Mouse (Mus musculus) adrenal gland, adult 8-10 months (tissue): Measurements from ENCODE around the gene Tcl1b4. TPM values are rescaled to one million over a fixed set of nuclear protein-coding genes. Genes with fewer than 3 reads are reported as not detected.
"Not testable (repeated sequence)": the region's sequence is repeated elsewhere in the genome, so short reads cannot be mapped to it uniquely, and the experiment has no call there.

Source experiments
- DNase-seq: peaks from one replicate; pipeline ENCODE4 v3.0.0; 2022
- total RNA-seq, 4 experiments: library from RNA; stranded (reverse); gene quantifications; 2 replicates each; pipeline ENCODE4 v1.2.4; 2022

The Tcl1b4 gene
- total RNA-seq, result not detected

DNA sequence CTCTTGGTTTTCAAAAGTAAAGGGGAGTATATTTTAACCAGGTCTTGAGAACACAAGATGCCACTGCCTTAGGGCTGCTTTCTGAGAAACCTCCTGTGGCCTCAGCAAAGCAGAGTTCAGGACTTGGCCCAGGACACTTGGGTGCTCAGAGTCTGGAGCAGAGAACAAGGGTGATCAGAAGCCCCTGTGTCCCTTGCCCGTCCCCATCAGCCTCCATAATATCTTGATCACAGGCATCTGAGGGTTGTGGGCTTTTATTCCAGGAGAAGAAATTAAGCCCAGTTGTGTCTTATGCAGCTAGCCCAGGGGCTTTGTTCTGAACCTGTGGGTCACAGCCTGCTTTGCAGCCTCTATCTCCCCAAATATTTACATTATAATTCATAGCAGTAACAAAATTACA lies at the start of gene Tcl1b4:
Gene Tcl1b4, plus strand, starts transcription at position 301 of the 400 bp plus-strand sequence.
- not testable (repeated sequence) for DNase-seq

DNA sequence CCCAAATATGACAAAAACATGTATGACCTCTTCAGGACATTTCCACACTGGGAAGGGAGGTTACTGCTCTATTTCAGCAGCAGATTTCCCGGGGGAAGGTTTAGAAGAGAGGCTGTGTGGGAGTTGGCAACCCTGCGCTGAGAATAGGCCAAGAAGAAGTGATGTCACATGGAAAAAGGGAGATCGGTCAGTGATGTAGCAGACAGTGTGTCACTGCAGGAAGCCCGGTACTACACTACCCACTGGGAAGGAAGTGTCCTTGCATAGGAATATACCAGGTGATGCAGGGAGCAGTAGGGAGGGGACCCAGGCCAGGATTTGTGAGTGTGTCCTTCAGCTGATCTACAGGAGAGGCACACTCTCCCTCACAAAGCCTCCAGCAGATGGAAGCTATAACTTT lies 46.5 kb upstream of the Tcl1b4 start:
- not testable (repeated sequence) for DNase-seq

DNA sequence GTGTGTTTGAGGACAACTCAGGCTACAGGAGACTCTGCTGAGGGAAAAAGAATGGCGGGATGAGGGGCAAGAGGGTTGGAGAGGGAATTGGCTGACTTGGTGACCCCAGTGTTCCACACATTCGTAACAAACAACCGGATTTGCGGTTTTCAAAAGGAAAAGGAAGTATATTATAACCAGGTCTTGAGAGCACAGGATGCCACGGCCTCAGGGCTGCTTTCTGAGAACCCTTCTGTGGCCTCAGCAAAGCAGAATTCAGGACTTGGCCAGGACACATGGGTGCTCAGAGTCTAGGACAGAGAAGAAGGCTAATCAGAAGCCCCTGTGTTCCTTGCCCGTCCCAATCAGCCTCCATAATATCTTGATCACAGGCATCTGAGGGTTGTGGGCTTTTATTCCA lies 42.9 kb upstream of the Tcl1b4 start:
- no peak for DNase-seq

DNA sequence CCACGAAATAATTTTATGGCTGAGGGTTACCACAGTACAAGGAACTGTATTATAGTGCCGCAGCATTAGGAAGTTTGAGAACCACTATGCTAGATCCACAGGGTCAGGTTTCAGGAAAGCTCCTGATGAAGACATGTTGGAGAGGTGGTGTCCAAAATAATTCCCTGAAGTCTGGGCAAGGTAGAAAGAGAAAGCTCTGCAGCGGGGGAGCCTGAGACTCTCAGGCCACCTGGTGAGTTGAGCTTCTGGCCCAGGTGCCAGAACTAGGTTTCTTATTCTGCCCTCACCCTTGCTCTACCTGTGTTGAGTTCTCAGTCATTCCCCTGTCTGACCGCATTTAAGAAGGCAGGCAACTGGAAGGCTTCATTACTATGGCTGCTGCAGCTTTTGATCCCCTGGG lies 42.4 kb upstream of the Tcl1b4 start, which contains the start of gene Tcl1b1:
Gene Tcl1b1, plus strand, starts transcription at position 301 of the 400 bp plus-strand sequence.
- no peak for DNase-seq

DNA sequence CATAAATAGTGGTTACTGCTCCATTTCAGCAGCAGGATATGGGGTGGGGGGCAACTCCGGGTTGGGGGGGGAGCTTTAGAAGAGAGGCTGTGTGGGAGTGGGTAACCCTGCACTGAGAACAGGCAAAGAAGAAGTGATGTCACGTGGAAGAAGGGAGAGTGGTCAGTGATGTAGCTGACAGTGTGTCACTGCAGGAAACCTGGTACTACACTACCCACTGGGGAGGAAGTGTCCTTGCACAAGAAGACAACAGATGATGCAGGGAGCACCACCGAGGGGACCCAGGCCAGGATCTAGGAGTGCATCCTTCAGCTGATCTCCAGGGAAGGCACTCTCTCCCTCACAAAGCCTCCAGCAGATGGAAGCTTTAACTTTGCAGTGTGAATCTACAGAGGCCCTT lies 35.0 kb upstream of the Tcl1b4 start:
- no peak for DNase-seq

DNA sequence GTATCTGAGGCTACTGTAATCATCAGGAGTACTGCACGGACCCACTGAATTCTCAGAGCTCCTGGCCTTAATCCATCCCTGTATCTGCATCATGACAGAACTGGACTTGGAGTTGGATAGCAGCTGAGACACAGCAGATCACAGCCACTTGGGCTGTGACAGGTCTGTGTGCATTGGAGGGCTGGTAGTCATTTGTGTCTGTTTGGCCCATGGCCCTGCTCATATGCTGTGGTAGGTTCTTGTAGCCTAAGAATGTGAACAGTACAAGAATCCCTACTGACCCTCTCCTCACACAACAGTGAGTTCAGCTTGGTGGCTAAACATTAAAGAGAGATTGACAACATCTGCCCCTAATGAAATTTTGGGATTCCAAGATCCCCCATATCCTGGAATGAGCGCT lies 28.4 kb upstream of the Tcl1b4 start:
- DNase-seq, result no peak

DNA sequence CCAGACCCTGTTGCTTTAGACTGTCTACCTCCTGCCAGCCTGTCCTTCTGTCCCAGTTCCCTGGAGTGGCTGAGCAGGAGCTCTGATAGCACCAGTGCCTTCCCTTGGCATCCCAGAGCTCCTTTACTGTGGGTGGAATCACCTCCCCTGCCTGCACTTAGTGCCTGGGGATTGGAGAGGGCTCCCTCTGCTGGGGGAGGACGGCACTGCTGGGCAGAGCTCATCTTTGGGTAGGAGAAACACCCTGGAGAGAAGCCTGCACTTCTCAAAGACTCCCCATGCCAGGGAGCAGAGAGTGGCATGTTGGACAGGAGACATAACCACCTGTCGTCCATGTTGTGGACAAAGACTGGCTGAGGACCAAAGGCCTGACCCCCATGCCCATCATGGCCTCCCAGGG lies 27.4 kb upstream of the Tcl1b4 start:
- DNase-seq, result peak; percentile 54

DNA sequence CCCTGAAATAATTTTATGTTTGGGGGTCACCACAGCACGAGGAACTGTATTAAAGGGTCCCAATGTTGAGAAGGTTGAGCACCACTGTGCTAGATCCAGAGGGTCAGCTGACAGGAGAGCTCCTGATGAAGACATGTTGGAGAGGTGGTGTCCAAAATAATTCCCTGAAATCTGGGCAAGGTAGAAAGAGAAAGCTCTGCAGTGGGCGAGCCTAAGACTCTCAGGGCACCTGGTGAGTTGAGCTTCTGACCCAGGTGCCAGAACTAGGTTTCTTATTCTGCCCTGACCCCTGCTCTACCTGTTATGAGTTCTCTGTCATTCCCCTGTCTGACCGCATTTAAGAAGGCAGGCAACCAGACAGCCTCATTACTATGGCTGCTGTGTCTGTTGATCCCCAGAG lies 25.7 kb upstream of the Tcl1b4 start, which contains the start of gene Tcl1b5:
Gene Tcl1b5, plus strand, starts transcription at position 301 of the 400 bp plus-strand sequence.
- DNase-seq, result not testable (repeated sequence)

DNA sequence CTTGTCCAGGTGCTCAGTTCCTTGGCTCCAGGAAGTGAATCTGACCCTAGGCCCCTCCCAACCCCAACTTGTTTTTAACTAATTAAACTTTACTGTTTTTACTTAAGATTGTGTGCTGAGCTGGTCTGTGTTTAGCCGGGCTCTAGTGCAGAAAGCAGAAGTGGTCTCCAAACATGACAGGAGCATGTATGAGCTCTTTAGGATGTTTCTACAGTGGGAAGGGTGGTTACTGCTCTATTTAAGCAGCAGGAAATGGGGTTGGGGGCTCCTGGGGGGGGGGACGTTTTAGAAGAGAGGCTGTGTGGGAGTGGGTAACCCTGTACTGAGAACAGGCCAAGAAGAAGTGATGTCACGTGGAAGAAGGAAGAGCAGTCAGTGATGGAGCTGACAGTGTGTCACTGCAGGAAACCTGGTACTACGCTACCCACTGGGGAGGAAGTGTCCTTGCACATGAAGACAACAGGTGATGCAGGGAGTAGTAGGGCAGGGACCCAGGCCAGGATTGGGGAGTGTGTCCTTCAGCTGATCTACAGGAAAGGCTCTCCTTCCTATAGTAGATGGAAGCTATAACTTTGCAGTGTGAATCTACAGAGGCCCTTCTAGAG lies 20.6 kb upstream of the Tcl1b4 start:
- not testable (repeated sequence) for DNase-seq

DNA sequence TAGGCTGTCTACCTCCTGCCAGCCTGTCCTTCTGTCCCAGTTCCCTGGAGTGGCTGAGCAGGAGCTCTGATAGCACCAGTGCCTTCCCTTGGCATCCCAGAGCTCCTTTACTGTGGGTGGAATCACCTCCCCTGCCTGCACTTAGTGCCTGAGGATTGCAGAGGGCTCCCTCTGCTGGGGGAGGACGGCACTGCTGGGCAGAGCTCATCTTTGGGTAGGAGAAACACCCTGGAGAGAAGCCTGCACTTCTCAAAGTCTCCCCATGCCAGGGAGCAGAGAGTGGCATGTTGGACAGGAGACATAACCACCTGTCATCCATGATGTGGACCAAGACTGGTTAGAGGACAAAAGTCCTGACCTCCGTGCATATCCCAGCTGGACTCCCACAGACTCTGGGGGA lies 12.8 kb upstream of the Tcl1b4 start:
- DNase-seq, result not testable (repeated sequence)

DNA sequence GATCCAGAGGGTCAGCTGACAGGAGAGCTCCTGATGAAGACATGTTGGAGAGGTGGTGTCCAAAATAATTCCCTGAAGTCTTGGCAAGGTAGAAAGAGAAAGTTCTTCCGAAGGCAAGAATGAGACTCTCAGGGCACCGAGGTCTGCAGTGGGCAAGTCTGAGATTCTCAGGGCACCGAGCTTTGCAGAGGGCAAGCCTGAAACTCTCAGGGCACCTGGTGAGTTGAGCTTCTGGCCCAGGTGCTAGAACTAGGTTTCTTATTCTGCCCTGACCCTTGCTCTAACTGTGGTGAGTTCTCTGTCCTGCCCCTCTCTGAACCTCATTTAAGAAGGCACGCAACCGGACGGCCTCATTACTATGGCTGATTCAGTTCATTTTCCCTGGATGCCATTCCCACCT lies 11.0 kb upstream of the Tcl1b4 start, which contains the start of gene Tcl1b3:
Gene Tcl1b3, plus strand, starts transcription at position 301 of the 400 bp plus-strand sequence.
- not testable (repeated sequence) for DNase-seq

DNA sequence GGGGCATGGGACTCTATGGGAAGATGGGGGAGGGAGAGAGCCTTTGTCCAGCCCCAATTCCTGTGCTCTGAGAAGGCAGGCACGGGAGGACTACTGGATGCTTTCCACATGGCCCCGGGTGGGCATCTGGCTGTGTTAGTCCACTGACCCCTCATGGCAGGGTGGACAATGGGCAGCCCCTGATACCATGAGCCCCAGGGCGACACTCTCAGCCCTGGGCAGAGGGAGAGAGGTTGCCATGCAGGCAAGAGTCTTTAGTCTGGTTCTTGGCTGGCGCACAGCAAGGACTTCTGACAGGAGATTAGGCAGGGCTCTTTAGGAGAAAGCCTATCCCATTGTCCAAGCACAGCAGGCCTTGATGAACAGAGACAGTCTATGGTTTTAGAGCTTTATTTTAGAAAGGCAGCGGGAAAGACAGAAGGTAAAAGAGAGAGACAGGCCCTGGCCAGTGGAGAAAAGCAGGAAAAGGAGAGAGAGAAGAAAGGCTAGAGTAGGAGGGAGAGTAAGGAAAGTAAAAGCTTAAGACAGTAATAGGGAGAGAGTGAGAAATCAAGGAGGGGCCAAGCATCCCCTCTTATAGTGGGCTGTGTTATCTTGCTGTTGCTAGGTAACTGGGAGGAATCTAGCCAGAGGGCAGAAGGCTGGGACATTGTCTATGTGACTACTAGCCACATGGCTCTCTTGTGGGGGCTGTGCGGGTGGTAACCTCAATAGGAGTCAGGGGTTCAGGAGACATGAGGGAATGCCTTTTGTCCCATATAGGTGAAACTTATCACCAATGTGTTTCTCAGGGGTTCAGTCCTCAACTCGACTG lies 1.9 kb upstream of the Tcl1b4 start:
- DNase-seq, result not testable (repeated sequence)

DNA sequence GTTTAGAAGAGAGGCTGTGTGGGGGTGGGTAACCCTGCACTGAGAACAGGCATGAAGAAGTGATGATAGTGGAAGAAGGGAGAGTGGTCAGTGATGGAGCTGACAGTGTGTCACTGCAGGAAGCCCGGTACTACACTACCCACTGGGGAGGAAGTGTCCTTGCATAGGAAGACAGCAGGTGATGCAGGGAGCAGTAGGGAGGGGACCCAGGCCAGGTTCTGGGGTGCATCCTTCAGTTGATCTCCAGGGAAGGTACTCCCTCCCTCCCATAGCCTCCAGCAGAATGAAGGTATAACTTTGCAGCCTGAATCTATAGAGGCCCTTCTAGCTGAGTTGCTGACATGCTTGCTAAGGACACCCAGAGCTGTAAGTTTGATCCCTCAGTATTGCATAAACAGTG lies 5.3 kb downstream of the Tcl1b4 start:
- no peak for DNase-seq

DNA sequence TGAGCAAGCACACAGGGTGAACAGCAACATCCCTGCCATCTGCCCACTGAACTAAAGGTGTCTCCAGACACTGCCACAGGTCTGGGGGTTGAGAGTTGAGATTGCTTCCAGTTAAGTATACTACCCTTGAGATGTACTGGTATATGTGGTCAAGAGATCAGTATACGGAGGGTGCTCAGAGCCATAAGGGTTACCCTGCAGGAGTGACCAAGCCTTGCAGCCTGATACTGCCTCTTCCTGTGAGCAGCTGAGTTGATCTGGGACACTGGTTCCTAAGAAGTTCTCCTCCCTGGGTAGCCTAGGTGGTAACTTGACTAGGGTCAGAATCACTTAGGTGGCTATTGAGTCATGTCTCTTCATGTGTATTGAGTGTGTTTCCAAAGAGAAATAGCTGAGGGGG lies 6.7 kb downstream of the Tcl1b4 start:
- no peak for DNase-seq

DNA sequence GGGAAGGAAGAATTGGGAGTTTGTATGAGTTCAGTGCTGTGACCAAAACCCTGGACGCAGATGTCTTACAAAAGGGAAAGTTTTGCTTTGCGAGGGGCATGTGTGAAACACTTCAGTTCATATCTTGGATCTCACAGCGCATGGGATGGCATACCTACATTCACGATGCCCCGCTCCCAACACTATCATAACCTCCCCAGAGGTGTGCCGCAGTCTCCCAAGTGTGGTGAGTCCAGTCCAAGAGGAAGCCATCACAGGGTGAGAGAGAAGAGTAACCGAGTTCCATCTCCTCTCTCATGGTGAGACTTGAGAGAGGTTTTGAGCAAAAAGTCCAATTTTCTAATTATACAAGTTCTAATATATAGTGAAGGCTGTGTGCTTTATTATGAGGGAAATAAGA lies 7.5 kb downstream of the Tcl1b4 start:
- no peak for DNase-seq

DNA sequence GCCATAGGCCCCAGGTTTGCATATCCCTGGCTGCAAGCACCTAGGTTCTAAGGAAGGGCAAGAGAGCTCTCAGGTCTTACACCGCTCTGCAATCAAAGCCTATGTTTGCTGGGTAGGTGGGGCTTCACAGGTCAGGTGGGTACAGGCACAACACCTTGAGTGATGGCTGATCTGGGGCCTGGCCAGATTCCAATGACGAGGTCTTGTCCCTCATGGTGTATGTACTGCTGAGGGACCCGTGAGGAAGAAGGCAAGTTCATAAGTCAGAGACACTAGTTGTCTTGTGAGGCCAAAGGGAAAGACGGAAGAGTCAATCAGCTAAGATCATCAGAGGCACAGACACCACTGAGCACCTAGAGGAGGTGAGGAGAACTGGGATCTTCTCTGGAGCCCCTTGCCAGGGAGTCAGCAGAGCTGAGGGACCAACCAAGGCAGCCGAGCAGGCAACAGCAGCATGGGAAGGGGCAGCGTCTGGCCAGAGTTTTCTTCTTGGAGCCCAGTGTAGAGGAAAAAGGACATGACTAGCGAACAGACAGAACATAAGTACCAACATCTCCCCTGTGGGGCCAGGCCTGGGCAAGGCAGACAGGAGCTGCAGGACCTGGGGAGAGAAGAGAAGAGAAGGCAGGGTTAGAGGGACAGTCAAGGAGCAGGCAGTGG lies 15.5 kb downstream of the Tcl1b4 start:
- no peak for DNase-seq

DNA sequence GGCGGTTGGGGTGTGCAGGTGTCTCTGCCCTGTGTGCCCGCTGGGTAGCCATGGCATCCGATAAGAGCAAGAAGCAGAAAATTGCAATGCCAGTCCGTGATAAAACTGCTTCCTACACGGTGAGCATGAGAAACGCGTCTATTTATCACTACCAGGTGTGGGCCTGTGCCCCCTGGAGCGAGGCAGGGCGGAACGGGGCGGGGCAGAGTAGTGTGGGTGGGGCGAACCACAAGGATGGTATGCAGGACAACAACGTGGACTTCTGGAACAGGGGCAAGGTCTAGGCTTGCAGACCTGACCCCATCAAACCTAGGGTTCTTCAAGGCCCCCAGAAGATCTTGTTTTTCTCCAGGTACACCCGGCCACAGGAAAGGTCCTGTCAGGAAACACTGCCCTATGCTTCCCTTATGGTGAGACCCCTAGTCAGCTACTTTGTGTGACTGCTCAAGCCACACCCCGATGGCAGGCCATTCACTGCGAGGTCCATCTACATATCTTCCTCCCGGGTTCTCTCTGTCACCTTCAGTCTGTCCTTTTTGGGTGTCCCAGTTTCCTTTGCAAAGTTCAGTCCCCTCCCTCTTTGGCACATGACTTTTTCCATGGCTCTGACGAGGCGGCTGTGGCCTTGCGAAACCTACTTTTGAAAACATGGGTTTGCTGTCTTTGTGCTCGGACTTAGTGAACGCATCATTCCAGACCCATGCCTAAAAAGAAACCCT lies 21.0 kb downstream of the Tcl1b4 start, which contains the start of gene Tcl1:
Gene Tcl1, minus strand, starts transcription at position 193 of the 719 bp plus-strand sequence.
- no peak for DNase-seq

DNA sequence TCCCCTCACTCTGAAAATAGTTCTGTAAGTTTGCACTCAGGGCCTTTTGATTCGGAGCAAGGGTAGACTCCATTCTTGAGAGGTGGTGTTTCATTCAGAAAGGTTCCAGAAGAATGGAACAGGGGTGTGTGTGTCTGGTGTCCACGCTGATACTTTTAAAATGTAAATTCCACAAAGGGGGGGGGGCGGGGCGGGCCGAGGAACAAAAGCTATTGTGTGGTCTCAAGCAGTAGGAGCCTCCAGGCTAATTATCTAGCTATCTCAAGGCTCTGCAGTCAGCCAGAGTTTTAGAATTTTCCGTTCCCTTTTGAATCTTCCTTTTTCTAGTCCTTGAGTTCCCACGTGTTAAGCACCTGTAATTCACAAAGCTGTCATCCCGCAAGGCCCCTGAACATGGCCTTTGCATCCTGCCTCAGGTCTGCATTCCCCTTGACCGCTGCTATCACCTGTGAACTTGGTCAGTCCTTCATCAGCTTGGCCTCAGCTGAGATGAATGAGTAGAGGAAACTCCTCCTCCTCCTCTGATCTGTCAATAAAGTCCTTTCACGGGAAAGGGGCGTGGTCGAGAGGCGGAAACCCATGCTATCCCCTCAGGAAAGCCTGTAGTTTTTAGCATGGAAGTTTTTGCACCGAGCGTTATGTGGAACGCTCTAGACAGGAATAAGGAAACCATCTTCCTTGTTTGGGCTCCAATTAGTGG lies 23.0 kb downstream of the Tcl1b4 start:
- no peak for DNase-seq

DNA sequence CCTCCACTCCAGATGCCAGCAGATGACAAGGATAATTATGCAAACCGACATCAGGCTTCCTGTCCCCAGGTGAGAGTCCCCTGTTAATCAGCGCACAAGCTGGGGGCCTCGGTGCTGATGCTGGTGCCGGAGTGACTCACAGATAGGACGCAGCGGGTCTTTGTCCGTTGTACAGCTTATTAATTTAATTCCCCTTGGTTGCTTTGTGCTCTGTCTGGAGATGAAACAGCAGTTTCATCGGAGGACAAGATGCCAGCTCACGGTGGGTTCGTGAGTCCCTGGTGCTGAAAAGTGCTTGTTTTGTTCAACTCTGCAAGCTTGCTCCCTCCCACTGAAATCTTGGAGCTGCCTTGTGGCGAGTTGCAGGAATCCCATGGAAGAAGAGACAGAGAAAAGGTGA lies 32.6 kb downstream of the Tcl1b4 start:
- no peak for DNase-seq

DNA sequence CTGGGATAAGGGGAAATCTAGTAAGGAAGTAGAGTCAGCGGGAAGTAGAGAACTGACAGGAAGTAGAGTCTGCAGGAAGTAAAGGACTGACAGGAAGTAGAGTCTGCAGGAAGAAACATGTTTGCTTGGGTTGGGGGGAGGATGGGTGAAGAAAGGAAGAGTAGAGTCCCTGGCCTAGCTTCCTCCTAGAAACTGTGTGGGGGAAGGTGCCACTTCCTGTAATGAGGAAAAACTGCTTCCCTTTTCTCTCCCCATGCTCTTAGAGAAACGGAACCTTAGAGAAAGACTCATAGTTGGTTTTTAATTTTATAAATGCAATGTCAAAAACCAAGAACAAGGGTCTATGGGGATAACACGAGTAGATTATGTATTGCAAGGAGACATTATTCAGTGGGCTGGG lies 33.3 kb downstream of the Tcl1b4 start:
- DNase-seq, result no peak

DNA sequence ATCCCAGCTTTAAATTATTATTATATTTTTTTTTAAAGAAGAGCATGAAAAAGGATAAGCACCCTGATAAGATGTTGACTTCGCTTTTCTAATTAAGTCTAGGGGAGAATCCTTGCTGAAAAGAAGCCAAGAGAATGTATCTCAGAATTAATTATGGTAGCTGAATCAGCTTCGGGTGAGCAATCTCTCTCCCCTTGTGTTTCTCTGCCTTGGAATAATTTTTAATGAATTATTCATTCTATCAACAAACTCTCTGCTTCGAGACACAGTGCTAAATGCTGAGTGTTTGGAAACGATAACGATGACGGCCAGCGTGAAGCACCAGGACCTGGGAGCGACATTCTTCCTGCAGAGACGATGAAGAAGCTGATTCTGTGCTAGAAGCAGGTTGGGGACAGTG lies 37.3 kb downstream of the Tcl1b4 start:
- no peak for DNase-seq

DNA sequence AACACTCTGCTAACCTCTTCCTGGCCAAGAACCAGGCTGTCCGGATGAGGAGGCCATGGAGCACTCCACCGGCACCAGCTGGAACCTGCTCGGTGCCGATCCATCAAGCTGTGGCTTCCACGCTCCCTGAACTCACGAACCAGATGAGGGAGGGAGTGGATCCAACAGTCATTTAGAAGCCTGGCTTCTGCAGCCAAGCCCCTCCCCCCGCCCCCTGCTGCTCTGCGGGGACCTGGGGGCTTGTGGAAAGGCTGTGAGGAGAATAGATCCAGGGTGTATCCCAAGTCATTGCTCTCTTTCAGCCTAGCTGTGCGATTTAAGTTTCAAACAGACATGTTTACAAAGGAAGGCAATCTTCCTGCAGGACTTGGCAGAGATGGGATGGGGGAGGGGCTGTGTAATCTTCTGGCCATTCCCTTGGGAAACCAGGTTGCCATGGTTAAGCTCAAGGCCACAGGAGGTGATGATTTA lies 47.0 kb downstream of the Tcl1b4 start:
- no peak for DNase-seq
